Mouse (Mus musculus): Measurements from ENCODE around the gene Tram2.

Gene Tram2

DNA sequence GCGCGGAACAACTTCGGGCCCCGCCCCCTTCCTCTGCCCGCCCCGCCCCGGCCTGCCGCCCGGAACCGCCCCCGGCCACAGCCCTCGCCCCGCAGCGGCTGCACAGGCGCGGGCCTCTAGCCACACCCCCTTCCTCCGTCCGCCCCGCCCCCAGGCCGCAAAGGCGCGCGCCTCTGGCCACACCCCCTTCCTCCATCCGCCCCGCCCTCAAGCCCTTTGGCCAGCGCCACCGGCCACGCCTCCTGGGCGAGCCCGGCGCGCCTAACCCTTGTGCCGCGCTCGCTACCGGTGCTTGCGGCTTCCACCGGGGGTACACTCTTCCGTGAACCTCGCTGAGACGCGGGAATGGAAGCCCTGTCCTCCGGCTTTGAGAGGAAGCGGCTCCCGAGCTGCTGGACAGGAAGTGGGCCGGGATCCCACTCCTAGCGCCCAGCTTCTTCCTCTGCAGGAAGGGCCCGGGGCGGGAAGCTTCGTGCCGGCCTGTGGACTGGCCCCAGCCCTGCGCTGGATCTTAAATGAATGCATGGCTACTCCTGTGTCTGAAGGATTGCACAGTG lies at the start of gene Tram2:
Tram2 (minus strand) TSS at position 13 of the 557 bp plus-strand sequence.
- peak; percentile 98 for DNase-seq (ENCODE audit: low spot score)

DNA sequence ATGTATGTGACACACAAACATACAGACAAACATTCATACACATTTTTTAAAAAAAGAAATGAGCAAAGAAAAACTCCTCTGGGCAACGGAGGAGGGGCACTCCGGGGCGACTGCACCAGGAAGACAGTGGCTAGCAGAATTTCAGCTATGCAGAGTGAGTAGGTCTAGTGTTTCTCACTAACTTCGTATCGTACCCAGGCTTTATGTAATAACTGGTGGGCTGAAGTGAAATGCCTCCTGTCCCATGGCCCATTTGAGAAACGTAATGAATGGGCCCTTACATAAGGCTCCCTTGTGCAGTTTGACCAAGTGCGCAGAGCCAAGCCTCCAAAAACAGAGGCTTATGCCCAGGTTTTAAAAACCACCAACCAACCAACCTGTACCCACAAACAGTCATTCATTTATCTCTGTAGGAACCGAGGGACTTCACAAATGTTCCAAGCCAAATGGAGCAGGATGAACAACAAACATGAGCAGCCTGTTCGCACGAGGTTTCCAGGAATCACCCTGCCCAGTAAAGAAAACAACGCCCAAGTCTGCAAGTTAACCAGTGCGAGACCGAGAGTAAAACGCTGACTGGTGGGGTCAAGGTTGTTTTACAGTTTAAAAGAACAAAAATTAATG lies 45.8 kb upstream of the Tram2 start:
- DNase-seq (ENCODE audit: low spot score), result no peak

DNA sequence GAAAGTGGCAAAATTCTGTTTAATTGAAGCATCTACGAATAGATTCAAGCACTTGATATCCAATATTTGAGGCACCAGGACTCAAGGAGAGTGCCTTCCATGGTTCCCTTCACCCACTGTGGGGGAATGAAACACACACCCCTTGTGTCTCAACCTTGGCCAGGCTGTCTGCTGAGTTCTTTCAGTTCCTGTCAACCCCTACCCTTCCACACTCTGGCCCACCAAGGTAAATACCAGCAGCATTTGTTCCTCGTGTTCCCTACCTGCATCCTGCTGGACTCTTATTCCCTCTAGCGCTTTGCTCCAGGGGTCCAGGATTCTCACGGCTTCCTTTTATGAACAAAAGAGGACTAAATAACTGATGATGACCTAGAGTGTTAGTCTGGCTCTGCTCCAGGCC lies 24.8 kb upstream of the Tram2 start:
- DNase-seq (ENCODE audit: low spot score), result no peak

DNA sequence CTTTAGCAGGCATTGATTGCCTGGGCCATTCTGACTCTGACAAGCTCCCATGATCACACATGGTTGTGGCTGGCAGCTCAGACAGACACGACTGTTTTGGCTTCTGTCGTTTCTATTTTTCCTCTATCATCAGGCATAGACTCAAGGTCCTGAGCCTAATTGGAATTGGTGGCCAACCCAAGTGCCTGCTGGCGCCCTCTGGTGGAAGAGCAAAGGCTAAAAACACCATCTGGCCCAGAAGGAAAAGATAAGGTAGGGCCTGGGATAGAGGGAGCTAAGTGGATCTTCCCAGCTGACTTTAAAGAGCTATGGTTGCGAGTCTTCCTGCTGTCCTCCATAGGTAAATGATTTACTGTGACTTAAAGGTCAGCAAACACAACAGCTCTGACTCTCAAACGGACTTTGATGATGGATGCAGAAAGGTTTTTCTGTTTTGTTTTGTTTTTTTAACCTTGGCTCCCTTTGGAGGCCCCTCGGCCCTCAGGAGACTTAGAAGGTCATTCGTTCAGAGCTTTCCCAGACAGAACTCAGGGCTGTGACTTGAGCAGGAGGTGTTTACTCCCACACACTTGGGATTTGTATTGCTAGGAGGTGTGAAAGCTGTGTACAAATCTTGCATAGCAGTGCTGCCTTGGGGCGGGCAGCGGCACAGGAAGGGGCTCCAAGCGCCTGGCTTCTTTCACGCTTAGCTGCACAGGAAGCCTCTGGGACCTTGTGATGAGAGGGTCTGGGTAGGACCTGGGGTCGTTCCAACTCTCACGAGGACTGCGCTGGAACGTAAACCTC lies 22.4 kb upstream of the Tram2 start:
- DNase-seq (ENCODE audit: low spot score), result peak; percentile 42

DNA sequence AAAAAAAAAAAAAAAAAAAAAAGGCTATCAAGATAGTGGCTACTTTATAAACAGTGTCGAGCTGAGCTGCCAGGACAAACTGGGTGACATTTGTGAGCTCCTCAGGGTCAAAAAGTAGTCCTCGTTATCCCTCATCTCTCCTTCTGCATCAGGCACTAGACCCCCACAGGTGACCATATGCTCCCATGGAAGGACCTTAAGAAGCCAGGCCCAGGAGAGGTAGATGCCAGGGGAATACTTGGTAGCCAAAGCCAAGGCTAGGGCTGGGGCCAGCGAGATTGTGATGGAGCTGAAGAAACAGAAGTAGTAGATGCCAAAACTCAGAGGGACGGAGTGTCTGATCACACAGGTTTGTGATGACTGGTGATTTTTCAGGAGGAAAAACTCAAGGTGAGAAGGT lies 21.7 kb upstream of the Tram2 start:
- DNase-seq (ENCODE audit: low spot score), result no peak

DNA sequence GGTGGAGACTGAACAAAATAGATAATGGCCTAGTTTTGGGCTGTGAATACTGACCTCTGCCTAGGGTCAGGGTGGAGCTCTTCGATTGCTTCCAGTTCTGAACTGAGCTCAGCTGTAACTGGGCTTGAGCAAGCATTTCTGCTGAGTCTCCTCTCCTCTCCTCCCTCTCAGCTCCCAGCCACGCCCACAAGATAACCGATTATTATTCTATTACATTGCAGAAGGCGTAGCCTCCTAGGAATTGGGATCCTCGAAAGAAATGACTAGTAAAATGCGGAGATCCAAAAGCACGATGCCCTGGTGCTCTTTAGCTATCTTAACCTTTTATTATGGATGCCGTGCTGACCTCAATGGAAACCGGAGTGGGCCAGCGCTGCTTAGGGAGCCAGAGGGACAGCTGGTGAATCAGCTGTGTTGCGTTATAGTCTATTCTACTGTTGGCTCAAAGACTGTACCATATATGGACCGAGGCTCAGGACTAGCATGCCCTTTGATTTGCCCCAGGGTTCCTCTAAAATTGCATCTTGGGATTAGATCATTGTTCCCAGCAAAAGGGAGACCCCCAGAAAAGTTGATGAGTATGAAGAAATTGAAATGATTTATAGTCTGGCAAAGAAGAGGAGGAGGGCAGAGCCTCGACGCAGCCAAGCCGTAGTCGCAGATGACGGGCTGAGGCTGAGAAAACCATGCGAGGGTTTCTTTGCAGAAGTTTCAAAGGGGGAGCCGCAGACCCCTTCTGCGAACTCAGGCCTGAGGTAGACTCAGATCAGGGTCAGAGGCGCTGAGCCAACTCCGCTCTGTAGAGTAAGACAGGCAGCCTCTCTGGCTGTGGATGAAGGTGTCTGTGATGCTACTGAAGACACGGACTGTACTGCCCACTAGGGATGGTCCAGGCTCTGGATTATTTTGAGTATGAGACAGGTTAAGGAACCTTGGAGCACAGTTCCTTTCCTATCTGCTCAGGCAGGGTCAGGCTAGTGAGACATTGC lies 18.3 kb upstream of the Tram2 start:
- DNase-seq (ENCODE audit: low spot score), result no peak

DNA sequence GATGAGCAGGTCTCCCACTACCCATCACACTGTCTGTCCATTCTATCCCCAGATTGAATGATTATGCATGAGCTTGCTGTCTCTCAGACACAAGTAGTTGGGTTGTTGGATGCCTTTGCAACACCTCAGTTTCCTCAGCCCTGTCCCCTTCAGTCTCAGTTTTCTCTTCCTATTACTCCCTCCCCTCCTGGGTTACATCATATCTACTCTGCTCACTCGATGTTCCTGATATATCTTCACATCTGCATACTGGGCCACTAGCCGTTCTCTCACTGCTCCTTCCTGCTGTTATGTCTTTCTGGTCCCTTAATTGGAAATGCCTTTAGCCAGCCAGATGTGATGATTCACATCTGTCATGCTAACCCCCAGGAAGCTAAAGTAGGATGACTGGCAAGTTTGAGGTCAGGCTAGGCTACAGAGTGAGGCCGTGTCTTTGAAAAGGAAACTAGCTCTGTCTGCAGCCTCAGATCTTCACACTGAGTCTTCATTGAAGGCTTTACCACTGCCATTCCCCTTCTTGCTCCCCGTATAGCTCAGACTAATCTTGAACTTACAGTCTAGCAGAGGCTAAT lies 15.7 kb upstream of the Tram2 start:
- DNase-seq (ENCODE audit: low spot score), result no peak

DNA sequence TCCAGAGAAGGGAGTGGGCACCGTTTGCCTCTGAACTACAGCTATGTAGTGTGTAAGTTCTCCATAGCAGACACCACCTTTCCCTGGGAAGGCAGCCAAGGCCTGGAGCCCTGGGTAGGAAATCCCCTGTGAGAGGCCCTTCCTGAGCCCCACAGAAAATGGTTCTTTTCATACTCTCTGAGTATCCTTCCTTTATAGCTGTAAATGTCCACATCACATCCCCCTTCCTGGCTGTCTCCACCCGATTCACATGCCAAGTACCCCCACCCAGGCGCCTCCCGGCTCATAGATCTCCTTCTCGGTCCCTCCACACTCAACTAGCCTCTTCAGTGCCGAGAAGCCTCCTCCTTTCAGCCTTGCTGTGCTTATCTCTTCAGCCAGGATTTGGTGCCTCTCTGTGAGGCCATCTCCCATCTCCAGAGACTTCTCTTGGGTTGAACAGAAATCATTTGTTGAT lies 10.7 kb upstream of the Tram2 start:
- no peak for DNase-seq (ENCODE audit: low spot score)

DNA sequence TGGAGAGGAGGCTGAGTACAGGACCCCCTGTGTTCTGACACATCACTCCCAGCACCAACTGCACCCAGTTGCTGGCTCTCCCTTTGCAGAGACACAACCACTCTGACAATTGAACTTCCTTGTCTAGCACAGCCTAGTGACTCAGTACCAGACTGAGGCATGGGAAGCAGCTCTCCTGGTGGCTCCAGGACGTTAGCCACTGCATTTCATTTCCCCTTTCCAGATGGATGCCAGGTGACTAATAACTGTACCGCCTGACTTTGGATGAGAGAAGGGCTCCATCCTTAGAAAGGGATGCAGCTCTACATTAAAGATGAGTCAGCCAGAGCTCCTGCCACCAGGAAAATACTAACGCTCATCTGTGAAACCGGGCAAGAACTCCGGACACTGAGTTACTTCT lies 7.3 kb upstream of the Tram2 start:
- DNase-seq (ENCODE audit: low spot score), result no peak

DNA sequence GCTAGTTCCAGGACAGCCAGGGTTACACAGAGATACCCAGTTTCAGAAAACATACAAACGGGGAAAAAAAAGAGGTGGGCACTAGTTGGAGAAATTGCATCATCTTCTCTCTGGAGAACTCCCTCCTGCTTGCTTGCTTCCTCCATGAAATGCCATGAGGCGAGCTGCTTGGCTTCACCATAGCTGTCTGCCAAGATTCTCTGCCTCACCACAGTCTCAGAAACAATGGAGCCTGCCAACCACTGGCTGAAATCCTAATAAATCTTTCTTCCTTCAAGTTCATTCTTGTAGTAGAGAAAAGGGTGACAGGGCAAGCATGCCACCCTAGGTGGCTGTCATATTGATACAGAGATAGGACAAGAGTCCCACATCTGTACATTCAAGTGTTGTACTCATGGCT lies 5.6 kb upstream of the Tram2 start:
- no peak for DNase-seq (ENCODE audit: low spot score)

DNA sequence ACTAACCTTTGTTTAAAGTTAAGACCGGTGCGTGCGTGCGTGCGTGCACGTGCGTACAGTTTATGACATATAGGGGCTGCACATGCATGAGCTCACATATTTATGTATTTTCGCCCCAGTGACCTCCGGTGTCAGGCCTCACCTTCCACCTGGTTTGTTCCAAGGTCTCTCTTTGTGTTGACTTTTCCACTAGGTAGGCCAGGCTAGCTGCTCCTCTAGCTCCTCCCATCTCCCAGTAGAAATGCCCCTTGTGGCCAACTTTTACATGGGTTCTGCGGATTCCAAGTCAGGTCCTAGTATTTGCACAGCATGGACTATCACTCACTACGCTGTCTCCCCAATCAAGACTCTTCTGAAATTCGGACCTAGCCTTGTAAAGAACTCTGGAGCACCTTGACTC lies 1.3 kb upstream of the Tram2 start:
- DNase-seq (ENCODE audit: low spot score), result no peak

DNA sequence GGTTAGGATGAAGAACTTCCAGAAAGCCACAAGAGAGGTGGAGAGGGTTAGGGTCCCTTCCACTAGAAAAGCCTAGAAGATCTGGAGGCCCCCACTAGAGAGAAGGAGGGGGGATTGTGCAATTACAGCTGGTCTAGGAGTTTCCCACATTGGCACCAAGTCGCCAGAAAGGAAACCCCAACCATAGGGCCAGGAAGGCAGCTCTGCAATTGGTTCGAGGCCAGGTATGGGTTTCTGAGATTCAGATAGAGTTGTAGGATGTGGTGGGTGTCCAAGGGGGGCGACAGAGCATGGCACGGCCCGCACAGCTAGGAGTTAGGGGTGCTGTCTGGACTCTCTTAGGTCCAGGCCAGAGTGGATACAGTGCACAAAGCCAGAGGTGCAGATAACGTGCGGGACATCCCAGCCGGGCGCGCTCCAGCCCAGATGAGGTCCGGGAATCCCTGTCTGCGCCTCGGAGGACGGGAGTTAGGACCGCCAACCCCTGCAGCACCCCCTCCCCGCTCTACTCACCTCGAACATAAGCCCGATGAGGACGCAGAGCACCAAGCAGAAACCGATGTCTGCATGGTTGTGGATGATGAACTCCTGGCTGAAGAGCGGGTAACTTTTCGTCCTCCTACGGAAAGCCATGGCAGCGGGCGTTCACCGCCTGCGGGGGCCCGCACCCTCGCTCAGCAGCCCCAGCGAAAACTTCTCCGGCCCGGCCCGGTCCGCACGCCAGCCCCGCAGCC lies 381 bp downstream of the Tram2 start:
- no peak for DNase-seq (ENCODE audit: low spot score)

DNA sequence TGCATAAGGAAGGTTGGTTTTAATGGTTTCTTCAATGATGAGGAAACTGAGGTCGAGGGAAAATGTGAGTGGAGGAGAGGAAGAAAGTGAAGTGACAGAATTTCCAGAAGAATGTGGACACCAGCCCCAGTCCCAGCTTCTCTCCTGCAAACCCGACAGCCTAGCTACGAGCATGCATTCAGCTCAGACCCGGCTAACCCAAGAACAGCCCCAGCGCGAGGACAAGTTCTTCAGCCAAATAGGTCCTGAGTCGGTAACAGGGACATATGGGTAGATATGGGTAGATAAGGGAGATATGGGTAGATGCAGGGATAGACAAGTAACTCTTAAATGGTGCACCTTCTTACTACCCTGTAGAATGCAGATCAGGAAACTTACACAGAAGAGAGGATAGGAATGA lies 1.4 kb downstream of the Tram2 start:
- no peak for DNase-seq (ENCODE audit: low spot score)

DNA sequence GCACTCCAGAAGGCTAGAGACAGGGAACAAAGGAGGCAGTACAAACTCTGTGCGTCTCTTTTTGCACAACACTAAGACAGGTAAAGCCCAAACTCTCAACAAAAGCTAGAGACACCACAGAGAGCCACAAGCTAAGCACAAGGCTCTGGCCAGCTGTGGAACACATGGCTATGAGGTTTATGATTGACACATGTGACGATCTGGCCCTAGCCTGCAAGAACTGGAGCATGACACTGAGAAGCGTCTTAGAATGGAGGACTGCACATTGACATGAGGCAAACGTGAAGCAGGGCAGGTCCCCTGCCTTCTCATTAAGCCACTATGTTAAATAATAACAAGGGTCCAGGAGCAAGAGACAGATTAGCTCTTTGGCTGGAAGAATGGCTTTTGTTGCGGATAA lies 1.8 kb downstream of the Tram2 start:
- no peak for DNase-seq (ENCODE audit: low spot score)

DNA sequence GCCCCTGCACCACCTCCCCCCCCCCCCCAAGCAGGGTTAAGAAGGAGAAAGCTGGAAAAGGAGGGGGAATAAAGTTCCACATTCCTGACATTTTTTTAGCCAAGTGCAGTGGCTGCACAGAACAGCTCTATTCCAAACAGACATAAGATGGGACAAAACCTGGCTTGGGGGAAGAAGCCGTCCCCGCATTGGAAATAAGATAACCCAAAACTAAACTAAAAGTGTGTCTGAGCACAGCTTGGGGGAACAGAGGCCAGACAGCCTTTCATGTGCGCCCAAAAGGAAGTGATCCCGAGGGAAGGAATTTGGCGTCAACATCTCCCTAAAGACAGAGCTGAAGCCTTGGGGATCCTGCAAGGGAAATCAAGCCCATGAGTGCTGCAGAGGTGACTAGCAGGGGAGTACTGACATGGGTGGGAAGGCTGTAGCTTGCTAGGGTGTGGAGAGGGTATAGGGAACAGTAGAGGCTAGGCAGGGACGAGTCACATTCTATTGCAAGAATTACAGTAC lies 3.0 kb downstream of the Tram2 start:
- DNase-seq (ENCODE audit: low spot score), result no peak

DNA sequence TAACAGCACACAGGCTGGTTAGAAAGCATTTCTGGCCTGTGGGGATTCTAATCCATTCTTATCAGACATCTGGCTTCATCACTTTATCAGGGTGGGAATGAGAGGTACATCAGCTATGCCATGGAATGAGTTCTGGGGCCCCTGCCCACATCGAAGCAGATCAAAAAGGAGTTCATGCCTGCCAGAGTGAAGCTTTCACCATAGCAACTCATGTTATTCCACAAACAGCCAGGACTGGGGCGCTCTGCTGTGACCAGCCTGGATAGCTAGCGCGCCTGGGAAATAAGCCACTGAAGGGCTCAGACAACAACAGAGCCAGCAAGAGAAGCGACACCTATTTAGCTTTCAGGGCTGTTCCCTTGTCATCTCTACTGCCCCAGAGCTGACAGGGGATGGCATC lies 4.8 kb downstream of the Tram2 start:
- no peak for DNase-seq (ENCODE audit: low spot score)

DNA sequence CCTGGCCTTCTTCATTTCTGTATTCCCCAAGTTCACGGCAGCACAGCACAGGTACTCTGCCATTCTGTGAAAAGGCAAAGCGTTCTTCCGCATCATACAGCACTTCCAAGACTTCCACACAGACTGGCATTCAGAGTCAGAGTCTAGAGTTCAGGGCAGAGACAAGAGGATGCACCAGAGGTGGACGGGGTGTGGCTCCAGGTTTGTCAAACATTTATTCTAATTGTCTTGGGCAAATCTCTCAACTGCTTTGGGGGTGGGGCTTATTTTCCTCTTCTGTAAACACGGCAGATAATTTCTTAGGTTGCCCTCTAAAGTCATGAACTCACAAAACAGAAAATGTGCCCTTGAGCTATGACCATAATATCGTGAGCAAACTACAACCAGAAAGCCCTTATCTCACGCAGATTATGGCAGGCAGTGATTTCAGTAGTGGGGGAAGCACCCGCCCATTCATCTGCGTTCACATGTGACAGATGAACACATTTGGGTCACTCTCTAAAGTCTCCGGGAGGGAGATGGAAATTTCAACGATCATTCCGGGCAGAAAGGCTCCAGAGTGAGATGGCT lies 6.1 kb downstream of the Tram2 start:
- DNase-seq (ENCODE audit: low spot score), result no peak

DNA sequence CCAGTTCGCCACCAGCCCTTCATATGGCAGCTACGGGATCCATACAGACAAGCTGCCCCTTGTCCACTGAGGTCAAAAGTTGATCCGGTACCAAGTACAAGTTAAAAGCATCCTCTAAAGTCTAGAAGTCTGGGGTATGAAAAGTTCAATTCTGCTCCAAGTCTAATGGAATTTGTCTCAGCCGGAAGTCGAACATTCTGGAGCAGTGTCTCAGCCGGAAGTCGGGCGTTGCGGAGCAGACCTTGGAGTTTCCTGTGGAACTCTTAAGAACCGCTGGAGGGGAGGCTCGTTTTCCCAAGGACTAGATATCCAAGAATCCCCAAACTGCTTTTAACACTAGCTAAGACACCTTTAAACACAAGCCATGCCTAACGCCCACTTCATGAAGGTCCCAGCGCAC lies 8.4 kb downstream of the Tram2 start:
- no peak for DNase-seq (ENCODE audit: low spot score)

DNA sequence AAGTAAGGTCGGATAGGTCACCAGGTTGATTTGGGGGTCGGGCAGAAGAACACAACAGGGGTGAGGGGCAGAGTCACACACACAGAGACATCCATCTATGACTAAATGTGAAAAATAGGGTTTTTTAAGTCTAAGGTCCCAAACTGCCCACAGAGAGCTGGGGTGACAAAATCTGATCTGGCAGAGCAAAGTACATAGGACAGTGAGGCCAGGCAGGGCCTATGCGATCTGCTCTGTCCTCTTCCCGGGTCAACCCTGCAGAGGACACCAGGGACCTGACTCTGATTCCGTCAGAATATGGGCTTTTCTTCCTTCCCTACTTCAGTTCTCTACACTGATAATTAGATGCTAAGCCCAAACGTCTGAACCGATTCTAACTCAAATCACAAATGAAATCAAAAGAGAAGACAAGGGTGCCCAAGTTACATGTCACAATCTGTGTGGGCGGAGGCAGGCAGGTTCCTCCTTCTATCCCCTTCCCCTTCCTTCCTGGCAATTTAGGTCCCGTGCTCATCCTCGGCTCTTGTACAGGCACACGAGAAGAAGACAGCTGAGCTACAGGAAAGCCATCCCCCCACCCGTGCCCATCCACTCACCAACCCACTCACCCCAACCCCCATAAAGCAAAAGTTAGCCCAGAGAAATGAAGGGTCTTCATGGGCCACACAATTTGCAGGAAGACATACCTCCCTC lies 9.1 kb downstream of the Tram2 start:
- DNase-seq (ENCODE audit: low spot score), result no peak

DNA sequence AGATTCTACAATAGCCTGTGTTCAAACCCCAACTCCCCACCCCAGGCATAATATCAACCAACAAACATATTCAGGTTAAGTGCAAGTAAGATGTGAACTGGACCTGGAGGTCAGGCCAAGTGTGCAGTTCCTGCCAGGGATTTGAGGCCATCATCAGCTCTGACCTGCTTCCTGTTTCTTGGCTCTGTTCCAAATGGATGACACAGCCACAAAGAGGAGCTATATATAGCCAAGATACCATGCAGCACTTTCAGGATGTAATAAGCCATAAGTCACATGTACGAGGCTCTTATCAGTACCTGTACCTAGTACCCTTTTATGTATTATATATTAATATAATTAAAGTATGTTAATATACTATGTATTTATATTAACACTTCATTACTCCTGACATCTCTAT lies 10.5 kb downstream of the Tram2 start:
- DNase-seq (ENCODE audit: low spot score), result no peak

Measured in ovary, postnatal 14 days (tissue).